Mouse (Mus musculus) brain, embryonic 14.5 days (tissue): ENCODE results near the gene Scn8a.

ENCODE experiments used
- CTCF ChIP-seq: fragments of 200-500 bp; IDR thresholded peaks from 2 replicates; pipeline ENCODE4 v1.5.1; 2012; ENCODE audit warnings: inconsistent platforms, mild to moderate bottlenecking, moderate library complexity, borderline replicate concordance; ENCODE audit not compliant: insufficient read depth, insufficient read length; ENCODE audit errors: extremely low read depth
- POLR2A ChIP-seq: fragments of 200-500 bp; IDR thresholded peaks from 2 replicates; pipeline ENCODE4 v1.6.1; 2012; ENCODE audit warnings: mild to moderate bottlenecking, inconsistent platforms, borderline replicate concordance; ENCODE audit not compliant: poor library complexity, insufficient read depth, insufficient read length, severe bottlenecking; ENCODE audit errors: extremely low read depth

- TF ChIP-seq CTCF (no peak), POLR2A (peak; percentile 86)
These were observed 1.1 kb downstream of the Scn8a start for GRCm38 (mm10) chr15:100870775-100871106.
